Comparison of ENCODE assay signal across 9 mouse cellular contexts in the genomic region with DNA sequence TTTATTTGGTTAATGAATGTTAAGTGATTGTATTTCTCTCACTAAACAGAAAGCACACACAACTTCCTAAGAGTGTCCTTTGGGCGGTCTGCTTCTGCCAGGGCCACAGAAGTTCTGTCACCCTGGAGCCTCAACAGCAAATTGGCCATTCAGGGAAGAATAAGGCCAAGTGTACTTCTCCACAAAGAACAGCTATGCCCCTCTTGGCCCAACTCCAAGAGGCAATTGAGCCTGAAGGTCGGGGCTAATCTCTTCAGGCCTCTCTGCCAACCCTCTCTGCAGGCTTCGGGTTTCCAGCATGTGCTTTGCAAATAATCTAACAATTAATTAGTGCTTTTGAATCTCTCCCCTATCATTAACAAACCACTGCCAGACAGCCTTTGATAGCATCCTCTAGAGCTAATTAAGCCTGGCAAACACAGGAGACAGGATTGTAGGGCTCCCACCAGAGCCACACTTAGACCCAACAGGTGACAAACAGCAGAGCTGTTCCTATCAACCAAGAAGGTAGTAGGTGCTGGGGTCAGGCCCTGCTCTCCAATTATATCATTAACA. TPM values are rescaled to one million over a fixed set of nuclear protein-coding genes. Genes with fewer than 3 reads are reported as not detected.
DNase-seq lines count a peak whose midpoint lies in the region; ATAC-seq and TF ChIP-seq lines count a peak whose summit lies in the region.
"Had no signal": no experiment of that assay in that cellular context is flagged by ENCODE, and none has a peak within 500 bp of the region (broad histone marks: within the 10 kb centered on the region; RNA-seq: fewer than 3 reads in every experiment).

No protein-coding gene starts in this region.

- peaks cover 8% of the 10 kb centered on the region for H3K4me1 ChIP-seq in lung, adult 2 months (ENCODE audit: control insufficient read depth, insufficient read depth, low read length)
- peaks cover 33% of the 10 kb centered on the region for H3K4me1 ChIP-seq in limb, embryonic 12.5 days (replicated peaks)
- peaks cover 8% of the 10 kb centered on the region for H3K4me1 ChIP-seq in midbrain, embryonic 16.5 days (ENCODE audit: control insufficient read depth, insufficient read depth, low read length)

- no peaks in the 10 kb centered on the region for H3K27me3 ChIP-seq in limb, embryonic 12.5 days
- peaks cover 8% of the 10 kb centered on the region; the same call in 1 of the 2 replicates for H3K27me3 ChIP-seq in midbrain, embryonic 16.5 days (ENCODE audit: control insufficient read depth, insufficient read depth, low read depth, low read length)

- peaks cover 11% of the 10 kb centered on the region for H3K9me3 ChIP-seq in limb, embryonic 12.5 days
- H3K9me3 ChIP-seq in midbrain, embryonic 16.5 days (replicated peaks; ENCODE audit: control insufficient read depth, low read length, poor library complexity, severe bottlenecking) = no peaks in the 10 kb centered on the region; the same call in 1 of the 2 replicates
- H3K9me3 ChIP-seq: G1E had no signal

- WGBS in lung, adult 2 months = 20% methylated on average over 3 of the region's 3 CpGs
- WGBS in limb, embryonic 12.5 days = 15% methylated on average over 3 of the region's 3 CpGs
- 13% methylated on average over 3 of the region's 3 CpGs for WGBS in midbrain, embryonic 16.5 days

- peak overlapping the region; percentile 62; the same call in 1 of the 2 replicates for H3K27ac ChIP-seq in limb, embryonic 12.5 days
- no peak overlapping the region for H3K27ac ChIP-seq in midbrain, embryonic 16.5 days (ENCODE audit: low read length)

- no peak for TF ChIP-seq POLR2A in lung, adult 2 months (IDR thresholded peaks at IDR 0.05; ENCODE audit: borderline replicate concordance, extremely low read depth, low read depth, low read length)

- H3K9ac ChIP-seq in limb, embryonic 12.5 days (replicated peaks) = no peak overlapping the region
- no peak overlapping the region for H3K9ac ChIP-seq in midbrain, embryonic 16.5 days (ENCODE audit: low read depth, low read length)

- ATAC-seq in limb, embryonic 12.5 days (ENCODE audit: insufficient number of reproducible peaks, insufficient read depth, low FRiP score, low TSS enrichment, low read depth) = no peak
- ATAC-seq in midbrain, embryonic 16.5 days = peak; percentile 82
- no peak for ATAC-seq in granulocyte monocyte progenitor cell, adult 5-6 weeks (replicated peaks; ENCODE audit: poor library complexity, severe bottlenecking)
- ATAC-seq in monocyte, adult 5-6 weeks (replicated peaks; ENCODE audit: insufficient number of reproducible peaks, low FRiP score, low TSS enrichment, poor library complexity, severe bottlenecking) = no peak

- no peak overlapping the region for H3K4me3 ChIP-seq in lung, adult 2 months (replicated peaks; ENCODE audit: extremely low read depth, low read depth, low read length)
- H3K4me3 ChIP-seq in limb, embryonic 12.5 days (replicated peaks) = no peak overlapping the region
- no peak overlapping the region for H3K4me3 ChIP-seq in midbrain, embryonic 16.5 days (ENCODE audit: low read depth, low read length)

- peaks cover 15% of the 10 kb centered on the region; the same call in 1 of the 2 replicates for H3K36me3 ChIP-seq in limb, embryonic 12.5 days
- no peaks in the 10 kb centered on the region for H3K36me3 ChIP-seq in midbrain, embryonic 16.5 days (ENCODE audit: control insufficient read depth, insufficient read depth, low read length)
- H3K36me3 ChIP-seq: G1E had no signal

- TF ChIP-seq CTCF in lung, adult 2 months (IDR thresholded peaks at IDR 0.05; ENCODE audit: insufficient read depth, low read length) = no peak

- H3K4me2 ChIP-seq in limb, embryonic 12.5 days = no peak overlapping the region
- H3K4me2 ChIP-seq in midbrain, embryonic 16.5 days (ENCODE audit: low read length) = no peak overlapping the region

- DNase-seq in lung, adult 18-20 months = peak; percentile 51 to 69
- DNase-seq in lung, adult 2 months = no peak
- peak; percentile 29 to 43 for DNase-seq in frontal cortex, postnatal 14 days (ENCODE audit: low spot score in 2 of 2)
- DNase-seq in kidney, adult 18-20 months = peak; percentile 56

RNA-seq across cellular contexts. Expression of gene Tgfbr3, which starts 37.6 kb away (rescaled TPM):
- 44.8 and 47.3 TPM in 2 replicates for polyA plus RNA-seq in lung, adult 2 months (2012; rRNA removed)
- polyA plus RNA-seq in limb, embryonic 12.5 days (2016; fragmentation: Nextera tagmentation; extraction: Ambion mirVana) = 17.5 and 20.3 TPM in 2 replicates
- polyA plus RNA-seq in midbrain, embryonic 16.5 days (2015; fragmentation: Nextera tagmentation; extraction: Ambion mirVana) = 3.5 and 4.3 TPM in 2 replicates
- total RNA-seq in granulocyte monocyte progenitor cell, adult 5-6 weeks (2014; fragmentation: Nextera tagmentation) = 0.30 and 2.4 TPM in 2 replicates
- 1.6 and 2.4 TPM in 2 replicates for total RNA-seq in granulocyte monocyte progenitor cell, adult 5-6 weeks (2017)
- total RNA-seq in monocyte, adult 5-6 weeks (2017) = 24.6 to 31.2 TPM (median 27.4 TPM) in 3 replicates
- polyA plus RNA-seq: G1E had no signal
